Mouse (Mus musculus): ENCODE results near the gene Pdss2.

DNA sequence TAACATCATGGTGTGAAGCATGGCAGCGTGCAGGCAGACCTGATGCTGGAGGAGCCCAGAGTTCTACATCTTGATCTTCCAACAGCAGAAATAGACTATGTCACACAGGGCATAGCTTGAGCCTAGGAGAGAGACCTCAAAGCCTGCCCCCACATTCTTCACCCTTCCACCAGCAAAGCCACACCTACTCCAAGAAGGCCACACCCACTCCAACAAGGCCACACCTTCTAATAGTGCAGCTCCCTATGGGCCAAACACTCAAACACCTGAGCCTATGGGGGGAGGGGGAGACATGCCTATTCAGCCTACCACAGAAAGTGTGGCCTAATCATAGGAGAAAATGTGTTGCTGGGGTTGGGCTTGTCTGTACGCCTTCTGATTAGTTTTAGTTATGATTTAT, 171.6 kb downstream of the Pdss2 start:
- no peak for TF ChIP-seq CTCF (IDR thresholded peaks at IDR 0.05; ENCODE audit: control insufficient read depth, insufficient read depth, insufficient replicate concordance, low read depth, low read length)
- TF ChIP-seq POLR2A (IDR thresholded peaks at IDR 0.05; ENCODE audit: control insufficient read depth, low read depth, low read length) = no peak
